Mouse (Mus musculus): ENCODE measurements around the gene Scaper.
A peak's percentile ranks its signal among the peaks of the same experiment; 100 is the strongest.

Gene Scaper

DNA sequence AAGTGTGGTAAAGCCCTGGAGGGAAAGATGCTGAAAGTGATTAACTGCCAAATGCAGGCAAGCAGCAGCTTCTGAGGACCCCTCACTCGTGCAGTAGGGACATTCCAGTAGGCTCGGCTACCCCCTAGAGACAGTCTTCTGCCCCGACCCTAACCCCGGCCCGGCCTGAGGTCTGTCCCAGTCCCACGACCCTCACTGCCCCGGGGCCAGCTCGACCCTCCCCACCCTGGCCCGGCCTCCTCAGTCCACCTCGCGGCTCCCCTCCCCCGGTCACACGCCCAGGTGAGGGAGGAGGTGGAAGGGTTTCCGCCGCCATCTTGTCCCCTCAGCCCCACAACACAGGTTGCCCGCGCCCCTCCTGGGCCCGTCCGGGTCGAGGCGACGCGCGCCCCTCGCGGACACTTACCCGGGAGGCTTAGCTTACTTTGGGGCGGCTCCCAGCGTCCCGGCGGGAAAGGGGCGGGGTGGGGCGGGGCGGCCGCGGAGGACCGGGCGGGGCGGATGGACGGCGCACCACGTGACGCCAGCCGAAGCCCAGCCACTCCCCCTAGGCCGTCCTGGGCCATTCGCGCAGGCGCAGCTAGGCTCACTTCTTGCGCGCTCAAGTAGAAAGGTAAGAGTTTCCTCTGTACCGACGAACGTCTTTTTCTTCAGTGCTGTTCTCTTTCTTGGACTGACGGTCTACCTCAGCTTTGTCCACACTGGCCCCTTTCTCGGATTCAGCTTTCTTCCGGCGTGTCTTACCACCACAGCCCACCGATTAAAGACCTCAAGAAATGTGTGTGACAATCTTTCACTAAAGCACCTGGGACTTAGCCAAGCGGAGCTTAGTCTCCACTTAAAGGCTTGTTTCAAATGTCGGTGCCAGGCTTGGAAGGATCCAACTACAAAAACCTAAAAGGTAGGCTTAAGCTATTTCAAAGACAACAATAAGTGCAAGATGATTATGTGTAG, at the start of gene Scaper:
Gene Scaper, minus strand, starts transcription at position 456 of the 954 bp plus-strand sequence.
- DNase-seq (ENCODE audit: low spot score in 2 of 2) = peak; percentile 61 to 75

DNA sequence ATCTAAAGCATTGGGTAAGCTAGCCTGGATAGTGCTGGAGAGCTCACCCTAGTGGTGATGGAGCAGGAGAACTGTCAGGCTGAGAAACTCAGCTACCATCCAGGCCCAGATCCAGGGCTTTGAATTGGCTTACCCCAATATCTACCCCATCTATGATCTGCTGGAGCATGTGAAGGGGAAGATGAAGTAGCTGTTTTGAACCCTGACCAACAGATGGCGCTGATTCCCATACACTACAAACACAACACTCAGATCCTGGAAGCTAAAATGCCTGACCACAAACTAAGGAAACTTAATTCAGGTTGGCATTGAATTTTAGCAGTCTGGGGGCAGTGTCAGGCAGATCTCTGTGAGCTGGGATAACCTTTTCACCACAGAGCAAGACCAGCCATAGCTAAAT, 8.9 kb upstream of the Scaper start:
- no peak for DNase-seq (ENCODE audit: low spot score in 2 of 2)

DNA sequence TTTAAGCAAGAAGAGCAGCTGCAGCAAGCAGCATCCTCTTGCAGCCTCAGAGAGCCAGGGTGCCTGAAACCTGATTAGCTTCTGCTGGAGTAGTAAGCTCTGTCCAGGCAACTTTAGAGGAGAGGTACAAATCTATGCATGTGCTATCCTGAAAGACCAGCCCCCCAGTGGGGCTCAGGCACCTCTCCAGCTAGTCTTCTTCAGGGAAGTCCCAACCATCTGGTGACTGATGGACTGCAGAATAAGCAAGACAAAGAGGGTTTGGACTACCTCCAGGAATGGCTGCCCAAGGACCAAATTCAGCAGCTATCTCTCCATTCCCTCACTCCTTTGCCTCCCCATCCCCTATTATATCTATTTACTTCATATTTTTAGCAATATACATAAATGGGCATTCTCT, 3.4 kb upstream of the Scaper start:
- no peak for DNase-seq (ENCODE audit: low spot score in 2 of 2)

DNA sequence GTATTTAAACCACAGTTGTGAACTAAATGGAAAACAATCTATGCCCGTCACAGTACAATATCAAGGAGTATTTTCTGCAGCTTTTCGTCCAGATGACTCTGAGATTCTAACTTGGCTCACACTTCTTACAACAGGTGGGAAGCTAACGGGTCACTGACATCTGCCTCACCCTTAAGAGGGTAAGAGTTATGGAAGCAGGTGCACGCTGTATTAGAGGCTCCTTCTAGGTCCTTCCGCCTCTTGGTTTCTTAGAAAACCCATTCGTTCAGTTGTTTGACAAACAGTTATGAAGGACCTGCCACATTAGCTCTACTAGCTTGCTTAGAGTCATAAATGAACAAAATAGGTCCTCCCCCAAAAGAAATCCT, 683 bp upstream of the Scaper start:
- DNase-seq (ENCODE audit: low spot score in 2 of 2) = no peak

DNA sequence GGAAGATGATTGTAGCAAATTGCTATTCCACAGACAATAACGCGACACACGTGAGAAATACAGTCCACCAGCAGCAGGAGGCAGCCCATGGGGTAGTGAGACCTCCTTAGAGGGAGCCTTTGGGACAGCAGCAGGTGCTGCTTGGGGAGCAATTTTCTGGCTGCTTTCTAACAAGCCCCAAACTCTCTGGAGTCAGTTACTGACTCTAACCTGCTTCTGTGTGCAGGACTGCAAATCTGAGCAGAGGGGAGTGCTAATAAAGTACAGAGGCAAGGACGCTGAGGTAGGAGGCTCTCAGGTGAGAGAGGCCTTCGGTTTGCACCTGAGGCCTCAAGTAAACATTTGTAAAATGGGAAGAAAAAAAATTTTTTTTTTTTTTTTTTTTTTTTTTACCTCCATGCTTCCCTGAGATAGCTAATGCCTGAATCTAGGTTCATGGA, 675 bp downstream of the Scaper start:
- DNase-seq (ENCODE audit: low spot score in 2 of 2) = peak in 1 of 2 experiments; percentile 8

DNA sequence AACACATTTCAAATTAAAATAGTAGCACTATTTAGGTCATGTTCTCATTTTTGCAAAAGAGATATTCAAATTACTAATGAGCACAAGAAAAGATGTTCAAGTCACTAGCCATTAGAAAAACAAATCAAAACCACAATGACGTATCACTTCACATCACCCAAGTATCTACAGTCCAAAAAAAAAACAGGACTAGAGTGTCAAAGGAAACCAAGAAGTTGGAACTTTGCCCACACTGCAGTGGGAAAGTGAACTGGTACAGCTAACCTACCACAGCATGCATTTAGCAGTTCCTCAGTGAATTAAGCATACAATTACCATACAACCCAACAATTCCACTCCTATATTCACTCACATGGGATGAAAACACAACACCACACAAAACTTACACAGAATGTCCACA, 5.4 kb downstream of the Scaper start:
- DNase-seq (ENCODE audit: low spot score in 2 of 2) = no peak

DNA sequence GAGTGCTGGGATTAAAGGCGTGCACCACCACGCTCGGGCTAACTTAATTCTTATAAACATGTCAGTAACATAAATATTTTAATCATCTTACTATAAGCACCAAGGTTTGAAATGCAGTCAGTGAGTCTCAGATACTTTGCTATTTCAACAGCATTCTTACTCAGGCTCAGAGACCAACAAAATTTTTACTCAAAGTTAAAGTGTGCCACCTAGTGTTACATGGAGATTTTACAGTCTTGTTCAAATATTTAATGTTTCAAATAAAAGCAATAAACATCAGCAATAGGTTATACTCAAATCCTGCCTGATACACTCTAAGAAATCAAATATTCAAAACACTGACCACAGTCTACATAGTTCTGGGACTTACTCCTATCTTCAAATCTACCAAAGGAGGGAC, 19.3 kb downstream of the Scaper start:
- no peak for DNase-seq (ENCODE audit: low spot score in 2 of 2)

DNA sequence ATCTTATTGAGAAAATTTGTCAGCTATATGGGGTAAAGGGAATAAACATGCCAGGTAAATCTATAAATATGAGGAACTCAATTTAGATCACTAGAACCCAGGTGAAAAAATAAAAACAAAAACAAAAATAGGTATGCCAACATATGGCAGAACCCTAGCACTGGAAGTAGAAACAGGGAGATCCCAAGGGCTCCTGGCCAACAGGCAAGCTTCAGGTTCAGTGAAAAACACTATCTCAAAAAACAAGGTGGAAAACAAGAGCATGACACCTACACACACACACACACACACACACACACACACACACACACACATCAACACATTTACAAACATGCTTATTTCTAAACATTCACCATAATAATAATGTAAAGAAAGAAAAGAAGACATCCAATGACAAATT, 21.2 kb downstream of the Scaper start:
- no peak for DNase-seq (ENCODE audit: low spot score in 2 of 2)

DNA sequence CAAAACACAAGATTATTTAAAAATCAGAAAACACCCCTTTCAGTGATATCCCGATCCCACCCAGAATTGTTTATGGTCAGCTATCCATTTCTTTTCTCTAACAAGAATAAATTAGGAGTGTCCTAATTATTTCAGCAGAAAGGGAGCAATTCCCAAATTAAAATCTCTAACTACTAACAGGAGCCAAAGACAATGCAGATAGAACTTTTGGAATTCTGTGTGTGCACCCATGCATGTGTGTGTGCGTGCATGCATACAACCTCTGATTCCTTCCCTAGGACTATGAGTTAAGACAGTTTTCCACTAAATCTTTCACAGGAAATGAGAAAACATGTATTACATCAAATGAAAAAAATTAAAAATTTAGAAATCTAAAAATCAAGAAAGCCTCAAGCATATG, 26.4 kb downstream of the Scaper start:
- no peak for DNase-seq (ENCODE audit: low spot score in 2 of 2)

DNA sequence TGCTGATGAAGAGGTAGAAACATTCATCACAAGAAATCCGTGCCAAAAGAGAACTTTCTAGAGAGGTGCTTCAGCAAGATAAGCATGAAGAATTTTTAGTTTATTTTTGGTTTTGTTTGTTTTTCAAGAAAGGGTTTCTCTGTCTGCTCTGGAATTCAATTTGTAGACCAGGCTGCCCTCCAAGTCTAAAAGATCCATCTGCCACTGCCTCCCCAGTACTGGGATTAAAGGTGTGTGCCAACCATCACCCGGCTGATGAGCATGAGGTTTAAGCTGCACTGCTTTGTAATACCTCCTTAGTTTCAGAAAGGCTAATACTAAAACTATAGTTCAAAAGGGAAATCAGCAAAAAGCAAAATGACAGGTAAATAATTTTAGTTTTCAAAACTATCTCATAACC, 35.0 kb downstream of the Scaper start:
- no peak for DNase-seq (ENCODE audit: low spot score in 2 of 2)

DNA sequence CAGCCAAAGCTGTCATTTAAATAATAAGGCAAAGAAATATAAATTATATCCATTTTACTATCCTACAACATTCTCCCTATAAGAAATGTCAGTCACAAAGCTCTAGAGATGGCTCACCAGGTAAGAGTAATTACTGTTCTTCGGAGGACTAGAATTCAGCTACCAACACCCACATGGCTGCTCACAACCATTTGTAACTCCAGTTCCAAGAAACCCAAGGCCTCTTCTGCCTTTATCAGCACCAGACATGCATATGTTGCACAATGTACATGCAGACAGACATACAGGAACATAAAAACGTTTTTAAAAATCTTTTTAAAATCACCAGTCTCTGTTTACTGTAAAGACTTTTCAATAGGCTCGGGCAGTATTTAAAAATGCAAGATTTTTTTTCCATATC, 36.3 kb downstream of the Scaper start:
- DNase-seq (ENCODE audit: low spot score in 2 of 2) = no peak

DNA sequence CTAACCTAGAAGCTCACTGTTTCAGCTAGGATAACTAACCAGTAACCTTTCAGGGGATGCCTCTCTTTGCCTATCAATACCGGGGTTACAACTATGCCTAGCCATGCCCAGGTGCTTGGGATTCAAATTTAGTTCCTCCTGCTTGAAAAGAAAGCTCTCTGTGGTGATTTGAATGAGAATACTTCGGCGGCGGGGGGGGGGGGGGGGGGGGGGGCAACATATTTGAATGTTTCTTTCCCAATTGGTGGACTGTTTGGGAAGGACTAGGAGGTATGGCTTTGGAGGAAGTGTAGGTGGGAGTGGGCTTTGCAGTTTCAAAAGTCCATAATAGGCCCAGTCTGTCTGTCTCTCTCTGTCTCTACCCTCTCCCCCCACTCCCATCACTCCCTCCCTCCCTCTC, 37.4 kb downstream of the Scaper start:
- DNase-seq (ENCODE audit: low spot score in 2 of 2) = no peak

DNA sequence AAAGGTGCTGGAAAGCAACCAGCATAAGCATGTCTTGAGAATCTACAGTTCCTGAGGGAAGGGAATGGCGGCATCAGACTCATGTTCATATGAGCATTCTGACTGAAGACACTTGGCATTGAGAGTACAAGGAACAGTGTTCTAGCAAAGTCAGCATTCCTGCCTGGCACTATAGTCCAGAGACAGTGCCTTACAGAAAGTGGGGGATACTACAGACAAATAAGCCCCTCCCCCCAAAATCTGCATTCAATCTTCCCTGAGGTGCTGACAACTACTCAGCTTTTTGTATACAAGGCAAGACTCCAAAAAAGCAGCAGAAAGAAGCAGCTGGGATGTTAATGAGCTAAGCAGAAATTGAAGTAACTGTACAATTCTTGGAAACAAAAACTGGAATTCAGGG, 59.9 kb downstream of the Scaper start:
- no peak for DNase-seq (ENCODE audit: low spot score in 2 of 2)

DNA sequence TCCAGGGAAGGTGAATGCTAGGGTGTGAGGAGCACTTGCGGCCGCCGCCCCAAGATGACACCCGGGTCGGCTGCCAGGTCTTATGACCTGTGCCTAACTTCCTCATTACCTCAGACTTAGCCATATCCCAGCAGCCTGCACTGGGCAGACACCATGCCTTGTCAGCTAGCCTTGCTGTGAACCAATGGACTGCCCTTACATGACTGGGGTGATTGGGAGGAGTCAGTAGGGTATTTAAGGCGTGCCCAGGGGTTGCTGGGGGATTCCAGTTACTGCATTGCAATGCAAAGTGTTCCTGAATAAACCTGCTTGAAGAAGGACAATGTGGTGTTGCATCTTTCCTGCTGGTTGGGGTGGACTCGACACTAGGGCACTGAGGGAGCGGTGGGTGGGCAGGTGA, 148.5 kb downstream of the Scaper start:
- no peak for DNase-seq (ENCODE audit: low spot score in 2 of 2)

DNA sequence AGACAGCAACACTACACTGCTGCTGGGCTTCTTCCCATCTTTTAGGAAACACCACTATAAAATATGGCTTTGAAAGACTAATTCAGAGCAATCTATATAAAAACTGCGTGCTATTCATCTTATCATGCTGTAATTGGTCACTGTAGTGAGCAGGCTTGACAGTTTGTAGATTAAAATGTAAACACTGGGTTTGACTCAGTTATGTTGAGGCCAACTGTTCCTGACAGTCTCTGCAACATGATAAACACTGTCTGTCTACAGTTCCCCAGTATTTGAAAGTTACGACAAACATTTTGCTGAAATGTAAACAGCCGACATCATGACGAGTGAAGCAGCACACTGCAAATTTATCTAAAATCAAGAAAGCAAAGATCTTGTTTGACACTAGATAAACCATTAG, 225.9 kb downstream of the Scaper start:
- DNase-seq (ENCODE audit: low spot score in 2 of 2) = no peak

DNA sequence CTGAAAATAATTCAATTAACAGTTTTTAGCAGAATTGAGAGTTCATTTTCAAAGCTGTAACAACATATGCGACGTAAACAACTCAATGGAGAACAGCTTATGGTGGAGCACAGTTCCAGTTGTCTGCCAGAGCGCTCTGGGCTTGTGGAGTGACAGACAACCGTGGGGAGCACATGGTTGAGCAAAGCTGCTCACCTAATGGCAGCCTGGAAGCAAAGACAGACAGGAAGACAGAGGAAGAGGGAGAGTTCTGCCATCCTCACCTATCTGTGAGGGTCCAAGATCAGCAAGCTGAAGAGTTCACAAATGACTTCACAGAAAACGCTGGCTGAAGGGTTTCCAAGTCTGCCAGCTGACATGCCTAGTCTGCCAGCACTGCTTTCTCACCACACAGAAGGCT, 227.4 kb downstream of the Scaper start:
- DNase-seq (ENCODE audit: low spot score in 2 of 2) = no peak

DNA sequence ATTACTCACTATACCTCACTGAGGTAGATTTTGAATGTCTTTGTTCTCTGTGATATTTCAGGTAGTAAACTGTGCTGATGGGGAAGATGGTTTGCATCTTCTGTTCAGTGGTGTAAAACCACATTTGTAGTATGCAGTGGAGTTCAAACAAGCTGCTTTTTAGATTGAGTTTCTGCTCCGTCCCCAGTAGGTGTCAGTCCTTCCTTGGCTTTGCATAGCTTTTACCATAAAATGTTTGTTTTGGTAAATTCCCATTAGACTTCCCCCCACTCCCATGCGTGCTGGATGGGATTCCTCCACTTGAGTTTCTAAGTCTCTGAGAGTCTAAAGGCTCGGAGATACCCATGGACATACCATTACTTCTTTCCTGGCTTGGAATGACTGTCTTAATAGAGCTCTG, 231.3 kb downstream of the Scaper start:
- no peak for DNase-seq (ENCODE audit: low spot score in 2 of 2)

DNA sequence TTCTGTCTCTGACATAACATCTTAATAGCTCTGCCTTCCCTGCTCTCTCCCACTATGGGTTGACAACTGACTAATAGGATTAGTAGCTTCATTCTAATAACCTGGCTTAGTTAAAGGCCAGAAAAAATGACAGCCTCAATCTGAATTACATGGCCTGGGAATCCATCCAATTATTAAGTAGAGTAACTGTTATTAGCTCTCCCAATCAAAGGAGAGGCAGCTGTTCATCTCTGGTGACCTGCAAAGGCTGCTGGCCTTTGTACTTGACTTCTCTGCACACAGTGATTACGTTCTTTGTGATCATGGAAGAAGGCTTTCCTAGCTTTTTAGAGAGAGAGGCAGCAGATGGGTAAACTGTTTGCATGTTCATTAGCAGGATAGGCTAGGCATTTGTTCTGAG, 242.6 kb downstream of the Scaper start:
- DNase-seq (ENCODE audit: low spot score in 2 of 2) = no peak

DNA sequence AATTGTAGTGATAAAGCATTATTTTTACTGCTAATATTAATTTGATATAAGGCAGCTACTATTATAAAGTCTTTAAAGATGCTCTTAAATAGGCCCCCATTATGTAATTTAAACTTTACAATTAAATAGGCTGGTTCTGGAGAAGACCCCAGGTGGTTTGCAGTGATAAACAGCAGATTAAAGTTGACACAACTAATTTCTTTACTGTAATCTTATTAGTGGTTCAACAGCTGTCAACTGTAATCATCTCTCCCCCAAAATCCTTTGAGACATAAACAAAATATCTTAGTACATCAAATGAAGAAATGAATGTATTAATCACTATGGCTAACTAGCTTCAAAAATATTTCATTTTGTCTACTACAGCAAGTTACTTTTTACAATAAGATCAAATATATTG, 260.8 kb downstream of the Scaper start:
- DNase-seq (ENCODE audit: low spot score in 2 of 2) = no peak

DNA sequence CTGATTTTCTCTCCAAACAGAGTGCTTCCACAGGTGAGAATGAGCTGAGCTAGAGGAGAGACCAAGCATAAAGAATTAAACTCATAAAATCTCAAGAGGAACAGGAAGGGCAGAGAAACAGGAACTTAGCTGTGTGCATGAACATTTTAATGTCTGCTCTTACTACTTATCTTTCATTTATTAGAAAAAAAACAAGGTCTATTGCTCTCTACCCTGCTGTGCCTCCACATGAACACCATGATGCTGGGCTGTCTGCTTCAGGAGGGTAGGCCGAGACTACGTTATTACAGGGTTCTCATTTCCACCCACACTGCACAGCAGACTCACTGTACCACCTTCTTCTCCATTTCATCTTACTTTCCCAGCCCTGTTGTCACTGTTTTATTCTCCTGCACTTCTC, 291.5 kb downstream of the Scaper start:
- DNase-seq (ENCODE audit: low spot score in 2 of 2) = no peak

DNA sequence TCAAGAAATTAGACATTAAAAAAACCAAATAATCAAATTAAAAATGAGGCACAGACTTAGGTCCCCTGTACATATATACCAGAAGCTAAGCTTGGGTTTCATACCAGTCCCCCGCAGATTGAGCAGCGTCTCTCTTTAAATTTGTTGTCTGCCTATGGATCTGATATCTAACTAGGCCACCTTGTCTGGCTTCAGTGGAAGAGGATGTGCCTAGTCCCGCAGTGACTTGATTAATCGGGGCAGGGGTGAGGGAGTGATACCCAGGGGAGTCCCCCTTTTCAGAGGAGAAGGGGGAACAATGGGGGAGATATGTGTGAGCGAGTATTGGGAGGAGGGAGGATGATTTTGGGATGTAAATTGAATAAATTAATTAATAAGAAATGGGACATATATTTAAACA, 310.9 kb downstream of the Scaper start:
- DNase-seq (ENCODE audit: low spot score in 2 of 2) = no peak

DNA sequence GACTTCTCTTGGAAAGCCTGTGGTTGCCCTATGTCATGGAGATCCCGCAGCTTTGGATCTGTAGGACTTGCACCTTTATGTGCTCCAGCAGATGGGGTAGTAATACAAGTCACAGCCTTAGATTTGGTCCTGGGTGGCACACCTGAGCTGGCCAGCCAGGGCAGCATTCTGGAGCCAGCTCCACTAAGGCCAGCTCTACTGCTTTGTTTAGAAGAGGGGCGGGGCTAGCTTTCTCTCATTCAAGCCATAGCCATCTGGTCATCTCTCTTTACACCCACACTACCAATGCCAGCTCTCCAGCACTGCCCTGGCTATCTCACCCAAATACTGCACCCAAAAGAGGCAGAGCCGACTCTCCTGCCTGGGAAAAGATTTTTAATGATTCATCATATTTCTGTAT, 323.2 kb downstream of the Scaper start:
- DNase-seq (ENCODE audit: low spot score in 2 of 2) = no peak

DNA sequence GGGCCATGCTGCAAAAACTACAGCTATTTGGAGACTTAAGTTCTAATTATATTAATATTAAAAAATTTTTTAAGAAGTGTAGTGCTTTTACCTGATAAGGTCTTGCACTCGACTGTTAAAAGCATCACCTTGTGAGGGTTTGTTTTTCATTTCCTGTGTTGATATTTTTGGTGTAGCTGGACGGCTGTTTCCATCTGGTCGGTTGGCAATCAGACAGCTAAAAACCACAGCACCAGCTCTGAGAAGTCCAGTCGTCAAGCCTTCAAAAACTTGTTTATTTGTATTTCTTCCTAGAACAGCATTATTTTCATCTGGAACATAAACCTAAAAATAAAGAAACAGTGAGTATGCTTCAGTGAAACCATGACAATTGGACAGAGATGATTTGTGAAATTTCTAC, 328.2 kb downstream of the Scaper start:
- DNase-seq (ENCODE audit: low spot score in 2 of 2) = no peak
